Mouse (Mus musculus) cerebellum, postnatal 36 days (tissue): ENCODE measurements around the gene Anks3.

ENCODE experiments used
- DNase-seq, 2 experiments: peaks; one replicate each; pipeline ENCODE4 v3.0.0; 2021 to 2022; ENCODE audit warnings: mixed read lengths in 2 of 2

Anks3 gene

GRCm38 (mm10) chr16:4963797-4964709 lies at the start of gene Anks3:
TSS of gene Anks3 (minus strand) at chr16:4964205.
- peak; percentile 98 to 99 for DNase-seq

- DNase-seq = peak; percentile 98 to 99
These were observed 49.2 kb upstream of the Anks3 start, which contains the start of gene Rogdi for GRCm38 (mm10) chr16:5013054-5013838. TSS of gene Rogdi (minus strand) at chr16:5013553.

- DNase-seq = peak in 1 of 2 experiments; percentile 29
These were observed 48.3 kb upstream of the Anks3 start for GRCm38 (mm10) chr16:5012036-5013005.

GRCm38 (mm10) chr16:5011285-5011684 lies 47.3 kb upstream of the Anks3 start:
- DNase-seq = no peak

- no peak for DNase-seq
These were observed 46.4 kb upstream of the Anks3 start for GRCm38 (mm10) chr16:5010371-5010935.

GRCm38 (mm10) chr16:5008076-5008475 lies 44.1 kb upstream of the Anks3 start:
- DNase-seq = no peak

GRCm38 (mm10) chr16:5007492-5007891 lies 43.5 kb upstream of the Anks3 start:
- DNase-seq = no peak

GRCm38 (mm10) chr16:5007067-5007466 lies 43.1 kb upstream of the Anks3 start, which contains the start of gene Smim22:
TSS of gene Smim22 (plus strand) at chr16:5007288.
- no peak for DNase-seq

- no peak for DNase-seq
These were observed 36.6 kb upstream of the Anks3 start for GRCm38 (mm10) chr16:5000611-5001010.

GRCm38 (mm10) chr16:4998984-4999383 lies 35.0 kb upstream of the Anks3 start:
- DNase-seq = no peak

GRCm38 (mm10) chr16:4997553-4997952 lies 33.5 kb upstream of the Anks3 start, which contains the start of gene Sept12:
TSS of gene Sept12 (minus strand) at chr16:4997852.
- no peak for DNase-seq

- DNase-seq = no peak
These were observed 29.3 kb upstream of the Anks3 start for GRCm38 (mm10) chr16:4993276-4993675.

GRCm38 (mm10) chr16:4984717-4985116 lies 20.7 kb upstream of the Anks3 start:
- no peak for DNase-seq

- peak in 1 of 2 experiments; percentile 29 for DNase-seq
These were observed 15.9 kb upstream of the Anks3 start for GRCm38 (mm10) chr16:4979755-4980380.

GRCm38 (mm10) chr16:4978275-4979051 lies 14.5 kb upstream of the Anks3 start:
- no peak for DNase-seq

GRCm38 (mm10) chr16:4976180-4976579 lies 12.2 kb upstream of the Anks3 start:
- DNase-seq = peak; percentile 53 to 63

- DNase-seq = peak; percentile 61 to 63
These were observed 10.5 kb upstream of the Anks3 start for GRCm38 (mm10) chr16:4974521-4974920.

- no peak for DNase-seq
These were observed 7.6 kb upstream of the Anks3 start for GRCm38 (mm10) chr16:4971626-4972025.

- DNase-seq = no peak
These were observed 5.2 kb upstream of the Anks3 start for GRCm38 (mm10) chr16:4969055-4969843.

GRCm38 (mm10) chr16:4968426-4968825 lies 4.4 kb upstream of the Anks3 start:
- DNase-seq = no peak
